Mouse (Mus musculus): ENCODE measurements around the gene Hadha.

Hadha gene

DNA sequence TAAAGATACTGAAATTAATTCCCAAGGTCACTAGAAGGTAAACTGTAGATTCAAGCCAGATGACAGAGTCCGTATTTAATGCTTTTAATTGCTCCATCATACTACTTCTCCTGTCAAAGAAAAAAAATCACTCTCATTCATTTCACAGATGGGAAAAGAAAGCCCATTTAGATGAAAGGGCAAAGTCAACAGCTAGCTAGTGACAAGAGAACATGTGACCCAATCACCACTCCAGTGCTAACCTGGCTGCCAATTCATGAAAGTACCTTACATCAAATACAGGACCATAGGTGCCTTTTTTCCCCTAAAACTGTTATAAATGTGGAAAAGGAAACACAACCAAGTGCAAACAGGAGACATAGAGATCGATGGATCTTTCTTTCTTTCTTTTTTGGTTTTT is 1.7 kb downstream of the Hadha start:
- no peak for DNase-seq (ENCODE audit: low spot score)

DNA sequence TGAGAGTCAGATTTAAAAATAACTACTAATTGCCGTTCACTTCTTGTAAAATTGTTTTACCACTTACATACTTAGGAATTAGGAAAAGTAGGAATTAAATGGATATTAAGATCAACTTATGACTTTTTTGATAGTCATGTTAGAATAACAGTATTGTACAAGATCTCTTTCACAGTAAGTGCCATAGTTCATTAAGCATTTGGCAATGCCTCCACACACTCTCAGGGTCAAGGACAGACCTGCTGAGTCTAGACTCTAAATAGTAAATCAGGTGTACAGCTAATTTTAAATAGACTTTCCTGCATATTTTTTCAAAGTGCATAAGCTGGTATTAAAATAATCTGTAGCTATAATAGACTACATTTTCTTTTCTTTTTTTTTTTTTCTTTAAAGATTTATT is 2.5 kb downstream of the Hadha start:
- no peak for DNase-seq (ENCODE audit: low spot score)

DNA sequence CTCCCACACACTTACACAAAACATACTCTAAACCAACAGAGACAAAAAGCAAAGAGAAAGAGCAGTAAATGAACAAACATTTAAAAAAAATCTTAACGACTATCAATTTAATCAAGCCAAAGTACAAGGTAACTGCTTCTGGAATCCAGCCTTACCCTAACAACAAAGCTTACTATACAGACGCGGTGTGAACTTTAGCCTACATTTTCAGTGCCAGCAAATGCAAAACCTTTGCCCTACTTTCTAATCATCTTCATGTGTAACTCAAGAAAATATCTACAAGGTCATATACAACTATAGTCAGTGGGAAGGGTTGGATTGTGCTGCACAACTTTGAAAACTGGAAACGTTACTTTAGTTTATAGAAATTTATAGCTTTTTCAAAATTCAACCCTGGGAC is 3.0 kb downstream of the Hadha start:
- no peak for DNase-seq (ENCODE audit: low spot score)

DNA sequence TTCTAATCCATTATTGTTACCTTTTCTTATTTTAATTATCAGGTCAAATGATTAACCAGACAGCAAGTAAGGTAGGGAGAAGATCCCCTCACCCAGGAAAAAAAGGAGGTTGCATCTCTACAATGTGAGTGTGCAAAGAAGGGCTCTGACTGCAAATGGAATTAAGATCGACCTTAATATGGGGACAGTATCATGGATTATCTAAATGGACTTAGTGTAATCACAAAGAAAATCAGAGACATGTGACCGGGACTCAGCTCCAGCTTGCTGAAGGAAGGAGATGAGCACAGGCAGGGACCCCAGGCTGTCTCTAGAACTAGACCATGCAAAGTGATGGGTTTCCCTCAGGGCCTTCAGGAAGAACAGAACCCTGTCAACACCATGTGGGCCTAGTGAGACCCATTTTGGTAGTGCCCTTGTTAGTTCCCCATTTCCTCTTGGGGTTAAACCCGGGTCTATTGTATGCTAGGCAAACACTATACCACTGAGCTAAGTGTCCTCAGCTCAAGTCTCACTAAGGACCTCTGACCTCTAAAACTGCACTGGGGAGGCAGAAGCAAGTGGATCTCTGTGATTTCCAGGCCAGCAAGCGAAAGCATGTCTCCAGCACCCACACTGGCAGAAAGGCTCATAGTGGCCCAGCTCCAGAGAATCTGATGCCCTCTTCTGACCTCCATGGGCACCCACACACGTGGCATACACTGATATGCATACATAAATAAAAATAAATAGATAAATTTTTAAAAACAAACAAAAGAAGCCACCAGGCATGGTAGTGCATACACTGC is 6.6 kb downstream of the Hadha start:
- no peak for DNase-seq (ENCODE audit: low spot score)

DNA sequence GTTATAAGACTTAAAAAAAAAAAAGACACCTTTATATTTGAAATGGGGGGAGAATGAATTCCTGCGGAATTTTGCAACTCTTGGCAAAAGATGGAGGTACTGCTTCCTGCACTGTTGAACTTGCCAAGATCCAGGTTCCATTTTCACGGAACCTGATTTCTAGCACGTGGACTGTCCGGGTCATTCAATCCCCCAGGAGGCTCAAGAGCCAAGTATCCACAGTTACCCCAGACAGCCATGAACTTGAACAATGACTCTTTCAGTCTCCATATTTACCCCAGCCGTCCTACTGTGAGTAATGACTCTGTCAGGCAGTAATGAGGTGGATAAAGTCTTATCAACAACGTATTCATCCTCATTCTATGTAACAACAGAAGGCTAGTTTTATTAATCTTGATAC is 8.4 kb downstream of the Hadha start:
- no peak for DNase-seq (ENCODE audit: low spot score)

DNA sequence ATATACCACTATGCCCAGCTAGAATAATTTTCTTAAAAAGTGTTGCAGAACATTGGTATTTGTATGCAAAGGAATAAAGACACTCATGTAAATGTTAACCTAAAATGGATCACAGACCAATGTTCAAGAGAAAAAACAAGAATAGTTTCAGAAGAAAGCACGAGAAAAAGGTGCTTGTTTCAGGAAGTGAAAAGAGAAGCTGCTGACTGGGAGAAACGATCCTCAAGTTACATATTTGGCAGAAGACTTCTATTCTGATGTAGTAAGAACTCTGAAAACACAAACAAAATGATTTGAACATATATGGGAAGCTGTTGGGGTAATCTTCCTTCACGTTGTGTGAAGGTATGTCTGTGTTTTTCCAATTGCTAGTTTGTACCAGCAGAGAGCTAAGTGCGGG is 16.8 kb downstream of the Hadha start:
- DNase-seq (ENCODE audit: low spot score) = no peak

DNA sequence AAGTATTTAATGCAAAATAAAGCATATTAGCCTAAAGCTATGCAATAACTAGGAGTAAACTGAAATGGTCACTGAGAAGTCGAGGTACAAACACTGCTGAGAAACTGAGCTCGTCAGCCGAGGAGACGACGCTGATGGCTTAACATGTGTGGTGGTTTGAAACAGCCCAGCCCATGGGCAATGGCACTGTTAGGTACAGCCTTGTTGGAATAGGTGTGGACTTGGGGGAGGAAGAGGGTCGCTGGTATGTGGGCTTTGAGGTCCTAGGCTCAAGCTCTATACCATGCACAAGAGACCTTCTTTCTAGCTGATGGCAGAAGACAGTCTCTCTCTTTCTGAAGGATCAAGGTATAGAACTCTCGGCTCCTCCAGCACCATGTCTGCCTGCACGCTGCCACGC is 17.7 kb downstream of the Hadha start:
- DNase-seq (ENCODE audit: low spot score) = no peak

DNA sequence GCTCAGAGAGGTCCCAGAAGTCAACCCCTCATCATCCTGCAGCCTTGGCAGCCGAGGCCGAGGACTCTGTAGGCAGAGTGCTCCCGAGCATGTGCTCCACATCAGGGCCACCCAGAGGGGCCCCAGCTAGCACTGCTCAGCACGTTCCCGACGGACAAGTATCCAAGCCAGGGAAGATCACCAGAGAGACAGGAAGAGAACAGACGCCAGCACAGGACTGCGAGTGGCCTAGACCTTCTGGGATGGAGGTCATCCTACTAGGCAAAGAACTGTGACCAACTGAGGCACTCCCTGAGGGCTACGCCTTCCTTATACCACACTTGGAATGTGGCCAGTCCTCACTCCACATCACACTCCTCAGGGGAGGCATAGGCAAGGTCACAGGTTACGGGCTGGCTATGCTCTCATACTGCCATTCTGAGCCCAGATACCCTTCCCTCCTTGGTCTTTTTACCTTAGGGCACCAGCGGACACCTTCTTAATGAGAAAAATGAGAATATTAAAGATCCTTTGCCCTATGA is 19.2 kb downstream of the Hadha start:
- no peak for DNase-seq (ENCODE audit: low spot score)

DNA sequence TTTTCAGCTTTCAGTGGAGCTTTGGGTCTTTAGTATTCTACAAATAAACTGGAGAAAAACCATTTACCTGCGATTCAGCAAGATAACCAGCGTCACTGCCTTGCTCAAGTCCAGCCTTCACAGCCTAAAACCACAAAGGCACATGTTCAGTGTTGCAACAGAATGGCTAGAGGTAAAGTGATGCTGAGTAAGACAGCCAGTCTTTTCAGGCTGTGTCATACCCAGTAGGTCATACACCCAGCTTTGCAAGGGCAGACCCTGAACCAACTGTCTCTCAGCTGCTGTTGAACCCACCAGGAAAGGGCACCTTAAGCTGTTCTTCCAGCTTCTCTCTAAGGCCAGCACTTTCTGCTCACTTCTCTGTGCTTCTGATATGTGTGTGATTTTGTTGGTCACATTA is 22.8 kb downstream of the Hadha start:
- no peak for DNase-seq (ENCODE audit: low spot score)

DNA sequence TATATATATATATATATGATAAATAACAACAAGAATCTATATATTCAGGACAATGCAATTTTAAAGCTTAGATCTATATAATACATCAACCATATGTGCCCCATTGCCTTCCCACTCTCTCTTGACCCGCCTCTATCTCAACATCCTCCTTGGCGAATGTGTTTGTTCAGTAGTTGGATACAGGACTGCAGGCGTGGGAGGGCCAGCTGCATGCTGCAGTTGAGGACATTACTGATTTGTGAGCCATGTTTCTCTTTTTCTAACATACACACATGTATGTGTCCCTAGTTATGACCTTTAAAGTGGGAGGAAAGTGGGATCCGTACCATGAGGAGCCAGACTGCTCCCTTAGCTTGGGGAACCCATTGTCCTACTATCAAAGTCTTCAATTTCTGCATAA is 23.7 kb downstream of the Hadha start:
- no peak for DNase-seq (ENCODE audit: low spot score)

DNA sequence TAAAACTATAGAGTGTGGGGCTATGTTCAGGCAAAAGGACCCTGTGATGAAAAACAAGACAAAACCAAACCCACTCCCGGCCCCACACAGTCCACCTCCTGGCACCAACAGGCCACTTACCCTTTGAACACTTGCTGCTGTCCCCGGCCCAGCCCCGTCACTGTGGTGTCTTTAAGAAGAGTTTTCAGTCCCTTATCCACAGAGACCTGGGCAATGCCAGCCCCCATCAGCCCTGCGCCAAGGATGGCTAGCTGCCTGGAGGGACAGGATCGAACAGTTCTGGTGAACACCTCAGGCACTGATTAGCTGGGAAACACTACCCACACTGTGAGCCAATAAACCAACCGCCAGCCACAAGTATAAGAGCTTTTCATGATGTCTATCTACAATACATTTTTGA is 26.3 kb downstream of the Hadha start:
- no peak for DNase-seq (ENCODE audit: low spot score)

DNA sequence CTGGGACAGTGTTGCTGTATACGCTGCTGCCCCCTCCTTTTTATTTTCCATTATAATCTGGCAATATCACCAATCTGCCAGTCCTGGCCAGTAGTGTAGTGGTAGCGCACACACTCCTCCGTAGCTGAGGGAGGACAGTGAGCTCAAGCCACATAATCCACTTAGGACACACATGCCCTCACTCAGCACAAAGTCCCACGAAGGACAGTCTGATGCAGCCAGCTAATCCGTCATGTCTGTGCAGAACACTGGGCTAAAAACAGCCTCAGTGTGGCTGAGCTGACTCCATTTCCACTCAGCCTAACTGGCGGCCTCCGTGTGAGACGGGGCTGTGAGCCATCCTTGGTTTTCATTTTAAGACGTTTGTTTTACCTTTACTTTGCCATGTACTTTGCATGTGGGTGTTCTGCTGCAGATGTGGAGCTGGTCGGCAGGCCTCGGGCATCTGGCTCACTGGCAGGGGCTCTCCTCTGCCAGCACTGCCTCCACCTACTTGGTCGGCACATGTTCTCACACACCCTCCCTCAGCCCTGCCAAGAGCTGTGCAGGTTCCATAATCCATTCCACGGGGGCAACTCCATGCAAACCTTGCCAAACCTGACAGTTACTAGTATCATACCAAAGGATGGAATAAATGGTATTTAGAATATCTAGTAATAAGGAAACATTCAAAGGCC is 26.9 kb downstream of the Hadha start:
- no peak for DNase-seq (ENCODE audit: low spot score)

DNA sequence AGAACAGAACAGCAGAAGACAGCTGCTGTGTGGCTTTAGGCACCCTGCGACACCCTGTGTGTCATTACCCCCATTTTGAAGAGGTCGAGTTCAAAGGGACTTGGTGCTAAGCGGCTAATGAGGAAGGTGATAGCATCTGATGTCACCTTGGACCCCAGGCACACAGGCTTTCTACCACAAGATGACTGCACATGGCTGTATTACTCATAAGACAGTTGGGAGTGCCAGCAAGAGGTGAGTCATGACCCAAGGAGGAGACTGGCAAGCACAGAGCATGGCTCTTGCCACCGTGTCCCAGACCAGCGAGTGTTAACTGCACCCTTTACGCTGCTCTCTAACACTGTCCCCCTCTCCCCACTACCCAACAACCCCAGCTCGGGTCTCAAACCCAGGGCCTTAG is 28.2 kb downstream of the Hadha start:
- DNase-seq (ENCODE audit: low spot score) = no peak

DNA sequence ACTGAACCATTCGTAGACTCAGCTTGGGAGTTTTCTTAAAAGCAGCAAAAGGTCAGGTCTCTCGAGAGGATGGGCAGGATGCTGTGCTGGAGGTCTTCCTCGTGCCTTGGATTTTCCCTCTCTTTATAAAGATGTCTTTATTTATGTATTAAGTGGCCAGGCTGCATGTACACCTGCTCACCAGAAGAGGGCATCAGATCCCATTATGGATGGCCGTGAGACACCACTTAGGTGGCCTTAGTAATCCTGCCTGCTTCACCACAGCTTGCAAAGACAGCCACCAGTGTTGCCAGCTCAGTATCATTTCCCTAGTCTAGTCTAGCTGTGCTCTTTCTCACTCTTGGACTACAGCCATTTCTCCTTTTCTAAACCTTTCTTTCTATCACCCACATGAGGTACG is 29.4 kb downstream of the Hadha start:
- DNase-seq (ENCODE audit: low spot score) = no peak

DNA sequence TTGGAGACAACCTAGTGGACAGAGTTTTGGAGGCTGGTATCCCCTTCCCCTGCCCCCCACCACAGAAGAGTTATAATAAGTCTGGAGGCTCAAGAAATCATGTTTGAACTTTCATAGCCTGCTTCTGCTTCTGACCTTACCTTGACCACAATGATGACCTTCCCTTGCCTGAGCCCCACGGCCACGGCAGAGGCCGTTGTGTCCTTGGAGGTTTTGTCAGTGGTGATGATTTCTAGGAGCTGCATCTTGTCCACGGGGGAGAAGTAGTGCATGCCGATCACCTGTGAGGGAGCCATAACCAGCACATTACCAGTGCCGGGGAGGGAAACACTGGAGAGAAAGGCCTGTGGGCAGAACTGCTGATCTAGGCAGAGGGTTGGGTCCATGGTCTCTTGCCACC is 32.5 kb downstream of the Hadha start:
- no peak for DNase-seq (ENCODE audit: low spot score)

DNA sequence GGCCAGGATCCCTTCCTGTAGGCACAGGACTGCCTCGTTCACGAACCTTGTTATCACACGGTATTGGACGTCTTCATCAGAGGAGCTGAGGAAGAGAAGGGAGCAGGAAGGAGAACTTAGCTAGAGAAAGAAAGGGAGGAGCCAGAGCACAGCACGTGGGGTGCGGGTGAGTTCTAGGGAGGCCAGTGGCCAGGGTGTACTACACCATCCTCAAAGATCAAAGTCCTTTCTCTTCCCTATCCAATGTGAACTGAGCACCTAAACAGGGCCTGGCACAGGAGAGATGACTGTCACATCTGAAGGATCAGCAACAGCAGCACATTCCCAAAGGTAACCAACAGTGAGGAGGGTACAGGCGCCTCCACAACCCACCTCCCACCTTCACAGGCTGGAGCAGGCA is 34.9 kb downstream of the Hadha start:
- DNase-seq (ENCODE audit: low spot score) = no peak

DNA sequence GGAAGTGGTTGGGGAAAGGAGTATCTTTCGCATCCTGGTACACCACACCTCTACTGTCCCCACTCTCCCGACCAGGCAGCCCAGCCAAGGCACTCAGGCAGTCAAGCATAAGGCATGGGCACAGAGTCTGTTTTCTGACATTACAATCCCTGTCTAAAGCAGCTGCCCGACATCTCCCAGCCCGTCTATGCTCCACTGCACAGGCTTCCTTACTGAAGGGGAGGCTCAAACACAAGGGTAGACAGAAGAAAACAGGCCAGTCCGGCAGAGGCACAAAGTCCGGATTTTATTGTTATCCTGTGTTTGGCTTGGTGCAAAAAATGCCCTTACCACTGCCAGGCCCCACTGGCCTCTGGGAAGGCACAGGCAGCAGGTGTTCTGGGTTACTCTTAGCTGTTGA is 35.8 kb downstream of the Hadha start:
- no peak for DNase-seq (ENCODE audit: low spot score)

DNA sequence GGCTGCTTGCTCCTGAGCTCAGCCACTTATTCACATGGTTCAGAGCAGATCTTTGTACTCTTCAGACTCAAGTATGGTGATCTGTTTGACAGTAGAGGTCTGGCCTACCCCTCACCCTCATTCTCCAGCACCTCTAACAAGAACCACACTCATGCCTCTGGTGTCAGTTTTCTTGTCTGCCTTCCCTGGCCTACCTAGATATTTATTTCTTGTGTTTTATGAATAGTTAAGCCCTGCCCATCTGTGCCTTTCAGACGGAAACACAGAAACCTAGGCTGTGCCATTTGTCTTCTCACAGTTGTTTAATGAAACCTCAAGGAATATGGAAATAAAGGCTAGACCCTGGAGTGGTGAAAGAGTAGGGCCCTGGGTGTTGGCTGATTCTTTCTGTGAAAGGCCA is 36.9 kb downstream of the Hadha start:
- no peak for DNase-seq (ENCODE audit: low spot score)

DNA sequence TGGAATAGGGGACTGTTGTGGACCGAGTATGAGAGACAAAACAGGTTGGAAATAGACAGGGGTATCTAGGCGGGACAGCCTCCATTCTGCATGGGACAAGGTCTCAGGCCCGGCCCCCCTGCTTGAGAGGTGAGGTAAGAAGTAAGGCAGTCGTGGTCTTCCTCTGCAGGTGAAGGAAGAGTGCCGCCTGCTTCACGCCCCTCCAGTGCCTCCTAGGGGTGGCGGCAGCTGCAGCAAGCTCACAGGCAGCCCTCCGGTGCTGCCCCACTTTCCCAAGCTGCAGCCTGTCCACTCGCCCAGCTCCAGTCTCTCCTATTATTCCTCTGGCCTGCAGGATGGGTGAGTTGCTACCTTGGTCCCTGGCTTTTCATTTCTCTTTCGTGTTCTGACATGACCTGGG is 39.2 kb downstream of the Hadha start:
- DNase-seq (ENCODE audit: low spot score) = no peak

DNA sequence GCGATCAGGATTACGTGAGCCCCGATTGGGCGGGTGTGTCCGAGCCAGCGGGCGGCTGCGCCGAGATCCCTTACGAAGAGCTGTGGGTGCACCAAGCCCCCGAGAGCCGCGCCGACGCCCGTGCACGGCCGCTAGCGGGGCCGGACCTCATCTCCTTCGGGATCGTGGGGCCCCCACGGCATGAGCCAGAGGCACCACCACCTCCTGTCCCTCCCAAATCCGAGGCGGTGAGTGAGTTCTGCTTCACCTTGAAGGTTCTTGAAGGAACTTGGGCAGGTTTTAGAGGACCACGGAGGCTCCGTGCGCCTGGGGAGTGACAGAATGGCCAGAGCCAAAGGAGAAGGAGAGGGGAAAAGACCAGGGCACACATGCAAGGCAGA is 40.2 kb downstream of the Hadha start:
- no peak for DNase-seq (ENCODE audit: low spot score)

DNA sequence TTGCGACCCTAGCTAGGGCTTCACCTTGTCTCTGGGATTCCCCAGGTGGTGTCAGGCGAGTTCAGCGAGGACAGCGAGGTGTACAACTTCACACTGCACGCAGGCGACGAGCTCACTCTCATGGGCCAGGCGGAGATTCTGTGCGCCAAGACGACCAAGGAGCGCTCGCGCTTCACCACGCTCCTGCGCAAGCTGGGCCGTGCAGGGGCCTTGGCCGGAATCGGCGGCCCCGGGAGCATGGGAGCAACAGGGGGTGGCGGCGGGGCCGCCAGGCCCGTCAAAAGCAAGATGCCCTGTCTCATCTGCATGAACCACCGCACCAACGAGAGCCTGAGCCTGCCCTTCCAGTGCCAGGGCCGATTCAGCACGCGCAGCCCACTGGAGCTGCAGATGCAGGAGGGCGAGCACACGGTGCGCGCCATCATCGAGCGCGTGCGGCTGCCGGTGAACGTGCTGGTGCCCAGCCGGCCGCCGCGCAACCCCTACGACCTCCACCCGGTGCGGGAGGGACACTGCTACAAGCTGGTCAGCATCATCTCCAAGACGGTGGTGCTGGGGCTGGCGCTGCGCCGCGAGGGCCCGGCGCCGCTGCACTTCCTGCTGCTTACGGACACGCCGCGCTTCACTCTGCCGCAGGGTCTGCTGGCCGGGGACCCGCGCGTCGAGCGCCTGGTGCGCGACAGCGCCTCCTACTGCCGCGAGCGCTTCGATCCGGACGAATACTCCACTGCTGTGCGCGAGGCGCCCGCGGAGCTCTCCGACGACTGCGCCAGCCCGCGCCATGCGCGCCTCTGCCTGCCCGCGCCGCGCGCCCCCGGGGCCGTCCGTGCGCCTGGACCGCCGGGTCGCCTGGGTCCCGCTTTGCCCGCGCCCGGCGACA is 40.8 kb downstream of the Hadha start:
- DNase-seq (ENCODE audit: low spot score) = peak; percentile 45

DNA sequence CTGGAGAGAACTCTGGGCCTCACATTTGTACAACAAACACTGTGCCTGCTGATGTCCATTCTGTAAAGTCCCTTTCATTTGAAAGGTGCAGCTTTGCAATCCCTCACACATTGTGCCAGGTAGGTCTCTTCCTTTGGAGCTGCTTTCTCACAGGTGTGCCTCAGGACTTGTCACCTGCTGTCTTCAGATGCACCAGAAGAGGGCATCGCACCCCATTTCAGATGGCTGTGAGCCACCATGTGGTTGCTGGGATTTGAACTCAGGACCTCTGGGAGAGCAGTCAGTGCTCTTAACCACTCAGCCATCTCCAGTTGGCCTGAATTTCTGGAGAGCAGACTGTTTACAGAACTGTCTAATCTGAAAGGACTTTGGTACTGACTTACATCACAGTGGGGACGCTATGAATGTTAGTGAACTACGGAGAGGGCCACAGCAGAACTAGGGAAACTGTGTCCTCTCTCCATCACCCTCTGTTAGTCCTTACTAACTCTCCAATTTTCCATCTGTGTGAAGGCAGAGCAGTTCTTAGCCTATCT is 42.4 kb downstream of the Hadha start:
- no peak for DNase-seq (ENCODE audit: low spot score)

DNA sequence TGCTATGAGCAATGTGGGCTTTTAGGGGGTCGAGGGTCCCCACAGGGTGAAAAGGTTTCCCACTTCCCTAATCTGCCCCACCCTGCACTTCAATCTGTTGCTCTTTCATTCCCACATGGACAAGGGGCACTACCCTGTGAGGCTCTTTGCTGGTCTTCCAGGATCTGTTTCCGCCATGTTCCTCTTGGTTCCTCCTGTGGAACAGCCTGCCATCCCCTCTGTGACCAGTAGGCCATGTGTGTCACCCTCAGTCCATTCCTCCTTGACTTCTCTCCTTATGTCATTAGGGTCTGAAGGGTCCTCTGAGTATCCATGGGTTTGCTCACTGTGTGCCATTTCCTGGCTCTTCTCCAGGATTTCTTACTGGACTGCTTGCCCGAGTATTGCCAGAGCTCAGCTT is 43.2 kb downstream of the Hadha start:
- no peak for DNase-seq (ENCODE audit: low spot score)

Measured in ovary, postnatal 10 days (tissue).